ENCODE assay signal across 10 mouse cellular contexts in the genomic region with DNA sequence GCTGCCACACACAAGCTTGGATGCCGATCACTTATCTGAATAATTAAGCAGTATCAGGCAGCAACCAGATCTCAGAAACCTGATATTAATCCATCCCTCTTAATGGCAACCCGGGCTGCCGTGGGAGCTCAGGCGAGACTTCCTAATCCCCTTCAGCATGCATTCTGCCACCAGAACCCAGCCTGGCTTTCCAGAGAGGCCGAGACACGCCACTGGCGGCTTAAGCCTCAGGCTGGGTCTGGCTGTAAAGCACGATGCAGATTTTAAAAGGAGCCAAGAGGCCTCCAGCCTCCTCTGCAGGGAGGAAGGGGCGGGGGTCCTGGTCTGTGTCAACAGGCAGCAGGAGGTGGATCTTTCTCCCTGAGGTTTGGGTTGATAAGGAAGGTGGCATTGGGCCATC.
A peak's percentile ranks its signal among the peaks of the same experiment; 100 is the strongest.
DNase-seq lines count a peak whose midpoint lies in the region; ATAC-seq and TF ChIP-seq lines count a peak whose summit lies in the region.
"Had no signal": no experiment of that assay in that cellular context is flagged by ENCODE, and none has a peak within 500 bp of the region (broad histone marks: within the 10 kb centered on the region; RNA-seq: fewer than 3 reads in every experiment).

No protein-coding gene starts in this region.

- TF ChIP-seq POLR2A in brain, embryonic 14.5 days (IDR thresholded peaks at IDR 0.05; ENCODE audit: borderline replicate concordance, extremely low read depth, insufficient read depth, insufficient read length, poor library complexity, severe bottlenecking): no peak

- peak overlapping the region; percentile 56 for H3K9ac ChIP-seq in hindbrain, embryonic 13.5 days
- no peak overlapping the region for H3K9ac ChIP-seq in hindbrain, postnatal 0 days (replicated peaks; ENCODE audit: low read length)
- H3K9ac ChIP-seq in embryonic facial prominence, embryonic 14.5 days (ENCODE audit: low read depth, low read length): peak overlapping the region; percentile 37; the same call in 1 of the 2 replicates
- H3K9ac ChIP-seq in midbrain, embryonic 14.5 days (replicated peaks; ENCODE audit: low read length): no peak overlapping the region
- H3K9ac ChIP-seq: liver, embryonic 12.5 days had no signal

- TF ChIP-seq CTCF in hindbrain, postnatal 0 days (IDR thresholded peaks at IDR 0.05; ENCODE audit: low read depth): no peak
- TF ChIP-seq CTCF in brain, embryonic 14.5 days (IDR thresholded peaks at IDR 0.05; ENCODE audit: borderline replicate concordance, extremely low read depth, insufficient read depth, insufficient read length): no peak

- no peaks in the 10 kb centered on the region for H3K27me3 ChIP-seq in hindbrain, embryonic 13.5 days
- no peaks in the 10 kb centered on the region for H3K27me3 ChIP-seq in hindbrain, postnatal 0 days (ENCODE audit: insufficient read depth, low read length)
- H3K27me3 ChIP-seq in embryonic facial prominence, embryonic 14.5 days (replicated peaks; ENCODE audit: control insufficient read depth, insufficient read depth, low read length): no peaks in the 10 kb centered on the region
- H3K27me3 ChIP-seq in midbrain, embryonic 14.5 days (ENCODE audit: control insufficient read depth, insufficient read depth, low read length): no peaks in the 10 kb centered on the region
- H3K27me3 ChIP-seq: liver, embryonic 12.5 days had no signal

- peaks cover 13% of the 10 kb centered on the region for H3K4me1 ChIP-seq in hindbrain, embryonic 13.5 days (replicated peaks)
- no peaks in the 10 kb centered on the region for H3K4me1 ChIP-seq in hindbrain, postnatal 0 days (ENCODE audit: insufficient read depth, low read length)
- peaks cover 10% of the 10 kb centered on the region for H3K4me1 ChIP-seq in embryonic facial prominence, embryonic 14.5 days (ENCODE audit: control insufficient read depth, insufficient read depth, low read length)
- peaks cover 17% of the 10 kb centered on the region for H3K4me1 ChIP-seq in midbrain, embryonic 14.5 days (ENCODE audit: control insufficient read depth, insufficient read depth, low read length)
- H3K4me1 ChIP-seq: liver, embryonic 12.5 days had no signal

- no peaks in the 10 kb centered on the region for H3K9me3 ChIP-seq in hindbrain, embryonic 13.5 days
- H3K9me3 ChIP-seq in hindbrain, postnatal 0 days (ENCODE audit: low read length): no peaks in the 10 kb centered on the region
- H3K9me3 ChIP-seq in embryonic facial prominence, embryonic 14.5 days (ENCODE audit: control insufficient read depth, low read length): no peaks in the 10 kb centered on the region
- no peaks in the 10 kb centered on the region for H3K9me3 ChIP-seq in midbrain, embryonic 14.5 days (ENCODE audit: control insufficient read depth, low read length)
- H3K9me3 ChIP-seq: liver, embryonic 12.5 days had no signal

- WGBS in hindbrain, embryonic 13.5 days: 19% methylated on average over 9 of the region's 9 CpGs
- 26% methylated on average over 9 of the region's 9 CpGs for WGBS in hindbrain, postnatal 0 days
- WGBS in embryonic facial prominence, embryonic 14.5 days: 15% methylated on average over 9 of the region's 9 CpGs
- 1% methylated on average over 9 of the region's 9 CpGs for WGBS in midbrain, embryonic 14.5 days

- intact Hi-C loops in left cerebral cortex, postnatal 25 days (cut with DNase I): no loop called here

- H3K27ac ChIP-seq in hindbrain, embryonic 13.5 days: peak overlapping the region; percentile 55
- no peak overlapping the region for H3K27ac ChIP-seq in hindbrain, postnatal 0 days
- H3K27ac ChIP-seq in embryonic facial prominence, embryonic 14.5 days (replicated peaks; ENCODE audit: low read depth, low read length): peak overlapping the region; percentile 33; the same call in 1 of the 2 replicates
- H3K27ac ChIP-seq in midbrain, embryonic 14.5 days (replicated peaks; ENCODE audit: low read depth, low read length): peak overlapping the region; percentile 55
- H3K27ac ChIP-seq: liver, embryonic 12.5 days had no signal

- DNase-seq in hindbrain, postnatal 0 days (ENCODE audit: low spot score): no peak
- DNase-seq in brain, embryonic 14.5 days (ENCODE audit: low read depth): peak; percentile 71
- peak; percentile 82 for DNase-seq in embryonic facial prominence, embryonic 14.5 days (ENCODE audit: low spot score)
- DNase-seq in midbrain, embryonic 14.5 days: peak; percentile 76
- no peak for DNase-seq in left cerebral cortex, postnatal 25 days (ENCODE audit: low spot score in 2 of 2)
- no peak for DNase-seq in frontal cortex, postnatal 25 days (ENCODE audit: low spot score in 2 of 2)
- DNase-seq: cerebellum, adult 8-10 months; kidney, adult 18-20 months had no signal

- no peak overlapping the region for H3K4me3 ChIP-seq in hindbrain, embryonic 13.5 days
- H3K4me3 ChIP-seq in hindbrain, postnatal 0 days (ENCODE audit: low read length): no peak overlapping the region
- no peak overlapping the region for H3K4me3 ChIP-seq in embryonic facial prominence, embryonic 14.5 days (ENCODE audit: low read depth, low read length)
- H3K4me3 ChIP-seq in midbrain, embryonic 14.5 days (replicated peaks; ENCODE audit: low read depth, low read length): no peak overlapping the region
- H3K4me3 ChIP-seq: liver, embryonic 12.5 days had no signal

- H3K36me3 ChIP-seq in hindbrain, embryonic 13.5 days: no peaks in the 10 kb centered on the region
- H3K36me3 ChIP-seq in hindbrain, postnatal 0 days (ENCODE audit: insufficient read depth, low read length): no peaks in the 10 kb centered on the region
- H3K36me3 ChIP-seq in embryonic facial prominence, embryonic 14.5 days (ENCODE audit: control insufficient read depth, insufficient read depth, low read length): no peaks in the 10 kb centered on the region
- no peaks in the 10 kb centered on the region for H3K36me3 ChIP-seq in midbrain, embryonic 14.5 days (ENCODE audit: control insufficient read depth, insufficient read depth, low read length)
- H3K36me3 ChIP-seq: liver, embryonic 12.5 days had no signal

- no peak for ATAC-seq in hindbrain, embryonic 13.5 days (ENCODE audit: low FRiP score)
- ATAC-seq in hindbrain, postnatal 0 days: no peak
- peak; percentile 81 for ATAC-seq in embryonic facial prominence, embryonic 14.5 days (ENCODE audit: low read depth)
- no peak for ATAC-seq in midbrain, embryonic 14.5 days (ENCODE audit: low FRiP score, low TSS enrichment)
- ATAC-seq: liver, embryonic 12.5 days had no signal

- no peak overlapping the region for H3K4me2 ChIP-seq in hindbrain, embryonic 13.5 days
- no peak overlapping the region for H3K4me2 ChIP-seq in hindbrain, postnatal 0 days (ENCODE audit: low read depth, low read length)
- H3K4me2 ChIP-seq in embryonic facial prominence, embryonic 14.5 days (ENCODE audit: low read depth, low read length): no peak overlapping the region
- H3K4me2 ChIP-seq in midbrain, embryonic 14.5 days (ENCODE audit: low read length): no peak overlapping the region
- H3K4me2 ChIP-seq: liver, embryonic 12.5 days had no signal

Comparison
In these comparisons a context has a peak if more than half of its experiments do, and no peak if none do; other contexts are left out.
1. H3K9ac ChIP-seq: peak in hindbrain, embryonic 13.5 days (single experiment) and embryonic facial prominence, embryonic 14.5 days (single experiment); none in hindbrain, postnatal 0 days (single experiment) and midbrain, embryonic 14.5 days (single experiment).
2. DNase-seq: peak in brain, embryonic 14.5 days (single experiment), embryonic facial prominence, embryonic 14.5 days (single experiment) and midbrain, embryonic 14.5 days (single experiment); none in hindbrain, postnatal 0 days (single experiment), left cerebral cortex, postnatal 25 days (0 of 2) and frontal cortex, postnatal 25 days (0 of 2).